Mouse (Mus musculus): ENCODE data around the gene Fam205c. TPM values are rescaled to one million over a fixed set of nuclear protein-coding genes. Genes with fewer than 3 reads are reported as not detected.

The Fam205c gene
- polyA plus RNA-seq, 1 experiment = not detected

- DNase-seq = no peak
Measured at GRCm38 (mm10) chr4:42916617-42917401, 42.8 kb upstream of the Fam205c start, which contains the start of gene Phf24. TSS of gene Phf24 (plus strand) at chr4:42916660.

GRCm38 (mm10) chr4:42915966-42916365, 41.9 kb upstream of the Fam205c start:
- no peak for DNase-seq
- Histone ChIP-seq H3K27ac (ENCODE audit: control insufficient read depth, insufficient read depth, low read length) (no peak overlapping the region), H3K4me3 (ENCODE audit: control insufficient read depth, insufficient read depth, low read length) (no peak overlapping the region), H3K36me3 (ENCODE audit: control insufficient read depth, insufficient read depth, low read length) (no peaks in the 10 kb centered on the region), H3K4me1 (replicated peaks; ENCODE audit: control insufficient read depth, insufficient read depth, low read length) (peaks cover 7% of the 10 kb centered on the region), H3K27me3 (ENCODE audit: control insufficient read depth, insufficient read depth, low read length) (peaks cover 4% of the 10 kb centered on the region; the same call in 1 of the 2 replicates)
- 88% methylated on average over 1 of the region's 1 CpGs for WGBS
- TF ChIP-seq CTCF (IDR thresholded peaks at IDR 0.05; ENCODE audit: borderline replicate concordance, control insufficient read depth, extremely low read depth, insufficient read depth, low read length, poor library complexity) (no peak), POLR2A (IDR thresholded peaks at IDR 0.05; ENCODE audit: control insufficient read depth, extremely low read depth, insufficient read depth, low read length, poor library complexity) (no peak)

More at GRCm38 (mm10) chr4:42916617-42917401, 42.8 kb upstream of the Fam205c start, which contains the start of gene Phf24:
- Histone ChIP-seq H3K4me1 (replicated peaks; ENCODE audit: control insufficient read depth, insufficient read depth, low read length) (peaks cover 7% of the 10 kb centered on the region), H3K27me3 (ENCODE audit: control insufficient read depth, insufficient read depth, low read length) (peaks cover 4% of the 10 kb centered on the region; the same call in 1 of the 2 replicates), H3K27ac (ENCODE audit: control insufficient read depth, insufficient read depth, low read length) (no peak within 1 kb of the TSS), H3K4me3 (ENCODE audit: control insufficient read depth, insufficient read depth, low read length) (peak within 1 kb of the TSS; percentile 25; the same call in 1 of the 2 replicates), H3K36me3 (ENCODE audit: control insufficient read depth, insufficient read depth, low read length) (no peaks in the 10 kb centered on the region)
- 19% methylated on average over 88 of the region's 90 CpGs for WGBS
- TF ChIP-seq POLR2A (IDR thresholded peaks at IDR 0.05; ENCODE audit: control insufficient read depth, extremely low read depth, insufficient read depth, low read length, poor library complexity) (no peak), CTCF (IDR thresholded peaks at IDR 0.05; ENCODE audit: borderline replicate concordance, control insufficient read depth, extremely low read depth, insufficient read depth, low read length, poor library complexity) (no peak)

- peaks cover 4% of the 10 kb centered on the region; the same call in 1 of the 2 replicates for H3K27me3 ChIP-seq (ENCODE audit: control insufficient read depth, insufficient read depth, low read length)
- WGBS = 86% methylated on average over 12 of the region's 12 CpGs
Measured at GRCm38 (mm10) chr4:42915311-42915710, 41.3 kb upstream of the Fam205c start.

GRCm38 (mm10) chr4:42913391-42913790, 39.4 kb upstream of the Fam205c start:
- Histone ChIP-seq H3K27ac (ENCODE audit: control insufficient read depth, insufficient read depth, low read length) (no peak overlapping the region), H3K4me3 (ENCODE audit: control insufficient read depth, insufficient read depth, low read length) (no peak overlapping the region), H3K4me1 (replicated peaks; ENCODE audit: control insufficient read depth, insufficient read depth, low read length) (peaks cover 7% of the 10 kb centered on the region), H3K36me3 (ENCODE audit: control insufficient read depth, insufficient read depth, low read length) (no peaks in the 10 kb centered on the region), H3K27me3 (ENCODE audit: control insufficient read depth, insufficient read depth, low read length) (peaks cover 4% of the 10 kb centered on the region; the same call in 1 of the 2 replicates)
- TF ChIP-seq POLR2A (IDR thresholded peaks at IDR 0.05; ENCODE audit: control insufficient read depth, extremely low read depth, insufficient read depth, low read length, poor library complexity) = no peak
- TF ChIP-seq CTCF (IDR thresholded peaks at IDR 0.05; ENCODE audit: borderline replicate concordance, control insufficient read depth, extremely low read depth, insufficient read depth, low read length, poor library complexity) = no peak
- 55% methylated on average over 10 of the region's 10 CpGs for WGBS
- DNase-seq = no peak

More at GRCm38 (mm10) chr4:42915311-42915710, 41.3 kb upstream of the Fam205c start:
- TF ChIP-seq CTCF (IDR thresholded peaks at IDR 0.05; ENCODE audit: borderline replicate concordance, control insufficient read depth, extremely low read depth, insufficient read depth, low read length, poor library complexity) (no peak), POLR2A (IDR thresholded peaks at IDR 0.05; ENCODE audit: control insufficient read depth, extremely low read depth, insufficient read depth, low read length, poor library complexity) (no peak)
- H3K4me3 ChIP-seq (ENCODE audit: control insufficient read depth, insufficient read depth, low read length) = no peak overlapping the region
- H3K4me1 ChIP-seq (replicated peaks; ENCODE audit: control insufficient read depth, insufficient read depth, low read length) = peaks cover 7% of the 10 kb centered on the region
- H3K36me3 ChIP-seq (ENCODE audit: control insufficient read depth, insufficient read depth, low read length) = no peaks in the 10 kb centered on the region
- H3K27ac ChIP-seq (ENCODE audit: control insufficient read depth, insufficient read depth, low read length) = no peak overlapping the region
- no peak for DNase-seq

GRCm38 (mm10) chr4:42904966-42905365, 30.9 kb upstream of the Fam205c start:
- no peak for TF ChIP-seq CTCF (IDR thresholded peaks at IDR 0.05; ENCODE audit: borderline replicate concordance, control insufficient read depth, extremely low read depth, insufficient read depth, low read length, poor library complexity)
- no peak for TF ChIP-seq POLR2A (IDR thresholded peaks at IDR 0.05; ENCODE audit: control insufficient read depth, extremely low read depth, insufficient read depth, low read length, poor library complexity)
- H3K4me1 ChIP-seq (replicated peaks; ENCODE audit: control insufficient read depth, insufficient read depth, low read length) = no peaks in the 10 kb centered on the region
- no peak overlapping the region for H3K4me3 ChIP-seq (ENCODE audit: control insufficient read depth, insufficient read depth, low read length)
- WGBS = 97% methylated on average over 6 of the region's 6 CpGs
- H3K36me3 ChIP-seq (ENCODE audit: control insufficient read depth, insufficient read depth, low read length) = no peaks in the 10 kb centered on the region
- DNase-seq = no peak
- no peak overlapping the region for H3K27ac ChIP-seq (ENCODE audit: control insufficient read depth, insufficient read depth, low read length)
- no peaks in the 10 kb centered on the region for H3K27me3 ChIP-seq (ENCODE audit: control insufficient read depth, insufficient read depth, low read length)

- no peaks in the 10 kb centered on the region for H3K36me3 ChIP-seq (ENCODE audit: control insufficient read depth, insufficient read depth, low read length)
- WGBS = 94% methylated on average over 3 of the region's 3 CpGs
- H3K27ac ChIP-seq (ENCODE audit: control insufficient read depth, insufficient read depth, low read length) = no peak overlapping the region
- H3K4me3 ChIP-seq (ENCODE audit: control insufficient read depth, insufficient read depth, low read length) = no peak overlapping the region
- no peak for TF ChIP-seq POLR2A (IDR thresholded peaks at IDR 0.05; ENCODE audit: control insufficient read depth, extremely low read depth, insufficient read depth, low read length, poor library complexity)
- no peak for TF ChIP-seq CTCF (IDR thresholded peaks at IDR 0.05; ENCODE audit: borderline replicate concordance, control insufficient read depth, extremely low read depth, insufficient read depth, low read length, poor library complexity)
- no peaks in the 10 kb centered on the region for H3K27me3 ChIP-seq (ENCODE audit: control insufficient read depth, insufficient read depth, low read length)
- H3K4me1 ChIP-seq (replicated peaks; ENCODE audit: control insufficient read depth, insufficient read depth, low read length) = no peaks in the 10 kb centered on the region
- DNase-seq = no peak
Measured at GRCm38 (mm10) chr4:42904523-42904922, 30.5 kb upstream of the Fam205c start.

Data from thymus, adult 2 months (tissue).